Mouse (Mus musculus): Measurements from ENCODE around the gene Klc1.

- TF ChIP-seq CTCF (IDR thresholded peaks at IDR 0.05; ENCODE audit: low read depth, low read length), result no peak
- no peak for TF ChIP-seq POLR2A (IDR thresholded peaks at IDR 0.05; ENCODE audit: borderline replicate concordance, low read depth, low read length)
Observed at GRCm38 (mm10) chr12:111817991-111818390, 59.3 kb downstream of the Klc1 start.

Measured in bone marrow macrophage, adult 2 months (primary cell).